Comparison of ENCODE assay signal across 10 mouse cellular contexts in genomic region chr4:102534049-102534730, GRCm38 (mm10).
DNase-seq lines count a peak whose midpoint lies in the region; ATAC-seq and TF ChIP-seq lines count a peak whose summit lies in the region.
"Had no signal": no experiment of that assay in that cellular context is flagged by ENCODE, and none has a peak within 500 bp of the region (broad histone marks: within the 10 kb centered on the region; RNA-seq: fewer than 3 reads in every experiment).

No protein-coding gene starts in this region.

- no peak for TF ChIP-seq POLR2A in MEL (IDR thresholded peaks at IDR 0.05; ENCODE audit: control insufficient read depth in 1 of 2, insufficient read depth in 1 of 2, low read depth in 1 of 2, low read length in 2 of 2, poor library complexity in 1 of 2)

- no peak for ATAC-seq in heart, embryonic 12.5 days (ENCODE audit: insufficient number of reproducible peaks, low FRiP score)
- ATAC-seq in common myeloid progenitor, adult 5-6 weeks (replicated peaks; ENCODE audit: low read depth, poor library complexity, severe bottlenecking), result peak; percentile 83
- peak; percentile 90 for ATAC-seq in megakaryocyte, adult 5-6 weeks (ENCODE audit: poor library complexity, severe bottlenecking)

- 59% methylated on average over 5 of the region's 5 CpGs for WGBS in heart, embryonic 12.5 days

- no peaks in the 10 kb centered on the region for H3K27me3 ChIP-seq in heart, embryonic 12.5 days (replicated peaks)
- peaks cover 0 to 3% of the 10 kb centered on the region in 2 experiments; a peak in 1 of 4 replicates for H3K27me3 ChIP-seq in MEL (ENCODE audit: control insufficient read depth in 1 of 2, insufficient read depth in 2 of 2, low read length in 2 of 2)

- peak overlapping the region; percentile 62; the same call in 1 of the 2 replicates for H3K27ac ChIP-seq in heart, embryonic 12.5 days (ENCODE audit: poor library complexity, severe bottlenecking)
- H3K27ac ChIP-seq in MEL (ENCODE audit: control insufficient read depth, low read depth, low read length), result no peak overlapping the region

- TF ChIP-seq RAD21 in MEL (IDR thresholded peaks at IDR 0.05; ENCODE audit: low read depth, low read length), result no peak

- peaks cover 21% of the 10 kb centered on the region for H3K4me1 ChIP-seq in heart, embryonic 12.5 days (replicated peaks)
- H3K4me1 ChIP-seq in MEL (ENCODE audit: control insufficient read depth in 1 of 2, insufficient read depth in 2 of 2, low read length in 2 of 2), result no peaks in the 10 kb centered on the region; a peak in 1 of 4 replicates

- H3K79me2 ChIP-seq in MEL (ENCODE audit: control insufficient read depth, insufficient read depth, low read length, poor library complexity), result no peaks in the 10 kb centered on the region

- no peaks in the 10 kb centered on the region for H3K9me3 ChIP-seq in heart, embryonic 12.5 days (replicated peaks)
- no peaks in the 10 kb centered on the region for H3K9me3 ChIP-seq in MEL (replicated peaks; ENCODE audit: insufficient read depth, low read length)

- no peak for TF ChIP-seq CTCF in MEL (IDR thresholded peaks at IDR 0.05 in 2 of 3, conservative IDR thresholded peaks at IDR 0.05 in 1 of 3; ENCODE audit: control insufficient read depth in 1 of 3, insufficient read depth in 1 of 3, low read depth in 2 of 3, low read length in 3 of 3, poor library complexity in 1 of 3, severe bottlenecking in 1 of 3)

- no peak for TF ChIP-seq EP300 in MEL (IDR thresholded peaks at IDR 0.05; ENCODE audit: low read depth in 1 of 2, low read length in 2 of 2)

- DNase-seq in heart, postnatal 4 days, result no peak
- DNase-seq in MEL (ENCODE audit: low read depth, low spot score), result peak; percentile 62
- no peak for DNase-seq in yolk sac, embryonic 10.5 days (ENCODE audit: low spot score)
- no peak for DNase-seq in kidney, adult 9 months
- no peak for DNase-seq in lung, postnatal 25 days (ENCODE audit: low spot score)
- DNase-seq: kidney, postnatal 10 days; lung, postnatal 10 days had no signal

- no peak overlapping the region for H3K4me3 ChIP-seq in heart, embryonic 12.5 days
- peak overlapping the region in 1 of 2 experiments; percentile 31; a peak in 1 of 4 replicates for H3K4me3 ChIP-seq in MEL (ENCODE audit: control insufficient read depth in 1 of 2, insufficient read depth in 1 of 2, low read depth in 2 of 2, low read length in 2 of 2)

- H3K36me3 ChIP-seq in heart, embryonic 12.5 days, result no peaks in the 10 kb centered on the region
- H3K36me3 ChIP-seq in MEL (ENCODE audit: control insufficient read depth in 1 of 2, insufficient read depth in 2 of 2, low read length in 2 of 2), result no peaks in the 10 kb centered on the region; a peak in 1 of 4 replicates

- H3K4me2 ChIP-seq in heart, embryonic 12.5 days, result no peak overlapping the region

- no peak overlapping the region for H3K9ac ChIP-seq in heart, embryonic 12.5 days
- no peak overlapping the region for H3K9ac ChIP-seq in MEL (ENCODE audit: control insufficient read depth, low read depth, low read length, poor library complexity, severe bottlenecking)

TF ChIP-seq in MEL, 35 proteins besides CTCF, POLR2A, EP300 and RAD21:
- TF ChIP-seq MYC (IDR thresholded peaks at IDR 0.05; ENCODE audit: low read depth, low read length), result no peak
- no peak for TF ChIP-seq TCF12 (IDR thresholded peaks at IDR 0.05; ENCODE audit: low read depth, low read length)
